Comparison of ENCODE assay signal across 14 mouse cellular contexts in genomic region chr5:132399486-132399885, GRCm38 (mm10).
DNase-seq lines count a peak whose midpoint lies in the region; ATAC-seq lines count a peak whose summit lies in the region.
"Had no signal": no experiment of that assay in that cellular context is flagged by ENCODE, and none has a peak within 500 bp of the region (broad histone marks: within the 10 kb centered on the region; RNA-seq: fewer than 3 reads in every experiment).

No protein-coding gene starts in this region.

- no peak for ATAC-seq in monocyte, adult 5-6 weeks (replicated peaks; ENCODE audit: insufficient number of reproducible peaks, low FRiP score, low TSS enrichment, poor library complexity, severe bottlenecking)
- no peak for ATAC-seq in megakaryocyte-erythroid progenitor cell, adult 5-6 weeks (replicated peaks; ENCODE audit: low FRiP score, low TSS enrichment, poor library complexity, severe bottlenecking)
- ATAC-seq: forebrain, embryonic 15.5 days; hindbrain, postnatal 0 days had no signal

- DNase-seq in left cerebral cortex, adult 11 months (ENCODE audit: low spot score): peak; percentile 70
- no peak for DNase-seq in left cerebral cortex, postnatal 10 days (ENCODE audit: extremely low spot score in 1 of 2, low spot score in 2 of 2)
- peak; percentile 13 for DNase-seq in ES-CJ7 (ENCODE audit: low read depth, low spot score)
- DNase-seq in brain, adult 2 months (ENCODE audit: low read depth, low spot score): peak; percentile 88
- peak; percentile 10 to 28 for DNase-seq in left cerebral cortex, postnatal 36 days (ENCODE audit: low spot score in 2 of 2)
- DNase-seq: adrenal gland, postnatal 10 days; cerebellum, adult 9-10 months; gastrocnemius, postnatal 14 days; heart, adult 2 months; heart, postnatal 14 days had no signal

- intact Hi-C loops in left cerebral cortex, postnatal 10 days (cut with DNase I): no loop called here
- intact Hi-C loops in left cerebral cortex, postnatal 36 days (cut with DNase I): no loop called here

Comparison
In these comparisons a context has a peak if more than half of its experiments do, and no peak if none do; other contexts are left out.
1. DNase-seq: peak in left cerebral cortex, adult 11 months (single experiment), ES-CJ7 (single experiment), brain, adult 2 months (single experiment) and left cerebral cortex, postnatal 36 days (2 of 2); none in left cerebral cortex, postnatal 10 days (0 of 2).